In the genomic region with DNA sequence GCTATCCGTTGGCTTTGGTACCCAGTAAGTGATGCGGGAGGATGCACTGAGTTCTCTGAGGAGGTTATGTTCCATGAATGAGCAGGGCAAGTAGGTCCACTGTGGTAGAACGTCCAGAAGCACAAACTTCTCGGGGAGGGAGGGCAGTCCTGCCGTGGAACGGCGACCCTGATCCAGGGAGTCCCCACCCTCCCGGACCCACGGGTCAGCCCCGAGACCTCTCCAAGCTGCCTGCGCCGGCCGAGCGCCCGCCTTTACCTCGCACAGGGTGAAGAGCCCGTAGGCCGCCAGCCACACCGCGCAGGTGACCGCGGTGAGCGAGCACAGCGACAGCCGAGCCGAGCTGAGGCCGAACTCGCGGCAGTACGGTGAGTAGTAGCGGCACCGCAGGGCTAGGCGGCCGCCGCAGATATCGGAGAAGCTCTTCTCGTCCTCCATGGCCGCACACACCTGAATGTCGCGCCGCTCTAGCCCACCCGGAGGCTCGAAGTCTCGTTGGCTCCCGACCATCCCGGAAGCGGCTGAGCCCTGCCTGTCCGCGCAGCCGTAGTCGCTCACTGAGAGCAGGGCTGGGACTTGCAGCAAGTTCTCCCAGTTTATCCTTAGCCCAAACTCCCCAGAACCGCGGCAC, we compare ENCODE assay signal across 8 mouse cellular contexts. TPM values are rescaled to one million over a fixed set of nuclear protein-coding genes. Genes with fewer than 3 reads are reported as not detected.
DNase-seq lines count a peak whose midpoint lies in the region; ATAC-seq and TF ChIP-seq lines count a peak whose summit lies in the region.

Pigh (minus strand) TSS at position 470 of the 631 bp plus-strand sequence.

- H3K27me3 ChIP-seq in forebrain, embryonic 14.5 days (replicated peaks; ENCODE audit: control insufficient read depth, insufficient read depth, low read length): no peaks in the 10 kb centered on the region

- peak; percentile 93 for DNase-seq in ES-CJ7 (ENCODE audit: low read depth, low spot score)
- peak; percentile 80 for DNase-seq in cerebellum, adult 11 months
- peak; percentile 95 for DNase-seq in forebrain, embryonic 14.5 days (ENCODE audit: low spot score)
- DNase-seq in heart, postnatal 14 days: peak; percentile 83 to 87
- peak; percentile 82 to 88 for DNase-seq in layer of hippocampus, adult 18-20 months (ENCODE audit: low spot score in 2 of 2)
- peak; percentile 78 for DNase-seq in lung, adult 2 months
- DNase-seq in thymus, adult 18-20 months: peak; percentile 75 to 82

- intact Hi-C loops in heart, postnatal 14 days (cut with DNase I): no loop called here

- H3K9ac ChIP-seq in forebrain, embryonic 14.5 days (ENCODE audit: low read length): peak within 1 kb of the TSS; percentile 97

- no peaks in the 10 kb centered on the region for H3K9me3 ChIP-seq in forebrain, embryonic 14.5 days (replicated peaks; ENCODE audit: control insufficient read depth, low read length)

- peak within 1 kb of the TSS; percentile 30; the same call in 1 of the 2 replicates for H3K27ac ChIP-seq in forebrain, embryonic 14.5 days (ENCODE audit: low read depth, low read length)

- H3K4me1 ChIP-seq in forebrain, embryonic 14.5 days (ENCODE audit: control insufficient read depth, insufficient read depth, low read length): no peaks in the 10 kb centered on the region; the same call in 1 of the 2 replicates
- H3K4me1 ChIP-seq in lung, adult 2 months (ENCODE audit: control insufficient read depth, insufficient read depth, low read length): no peaks in the 10 kb centered on the region; the same call in 1 of the 2 replicates

- peak; percentile 55; the same call in 1 of the 2 replicates for TF ChIP-seq POLR2A in lung, adult 2 months (IDR thresholded peaks at IDR 0.05; ENCODE audit: borderline replicate concordance, extremely low read depth, low read depth, low read length)

- peak within 1 kb of the TSS; percentile 96 for H3K4me3 ChIP-seq in forebrain, embryonic 14.5 days (ENCODE audit: low read depth, low read length)
- H3K4me3 ChIP-seq in lung, adult 2 months (replicated peaks; ENCODE audit: extremely low read depth, low read depth, low read length): peak within 1 kb of the TSS; percentile 93

- 0 out of 2 replicates have a peak, but pooled peaks cover 6% of the 10 kb centered on the region for H3K36me3 ChIP-seq in forebrain, embryonic 14.5 days (ENCODE audit: control insufficient read depth, insufficient read depth, low read length)

- ATAC-seq in forebrain, embryonic 14.5 days: peak; percentile 99
- ATAC-seq in neutrophil, adult 5-6 weeks (ENCODE audit: extremely low read depth, insufficient number of reproducible peaks, low FRiP score, poor library complexity, severe bottlenecking): peak; percentile 90

- peak within 1 kb of the TSS; percentile 55 for H3K4me2 ChIP-seq in forebrain, embryonic 14.5 days (ENCODE audit: low read length)

- WGBS in forebrain, embryonic 14.5 days: under 1% methylated on average over 53 of the region's 53 CpGs
- WGBS in lung, adult 2 months: under 1% methylated on average over 53 of the region's 53 CpGs

- no peak for TF ChIP-seq CTCF in lung, adult 2 months (IDR thresholded peaks at IDR 0.05; ENCODE audit: insufficient read depth, low read length)

RNA-seq across cellular contexts. Expression of gene Pigh, which starts in this region (rescaled TPM):
- polyA plus RNA-seq in forebrain, embryonic 14.5 days (2014; fragmentation: Nextera tagmentation; extraction: Ambion mirVana): 18.1 and 19.1 TPM in 2 replicates
- total RNA-seq in heart, postnatal 14 days (2021): 1 to 10 TPM; 3.5 to 3.8 TPM
- total RNA-seq in layer of hippocampus, adult 18-20 months (2021): 10 to 100 TPM in 1 of 2 experiments, 1 to 10 TPM in 1; 8.7 to 10.2 TPM
- 12.9 and 15.0 TPM in 2 replicates for polyA plus RNA-seq in lung, adult 2 months (2012; rRNA removed)
- total RNA-seq in neutrophil, adult 5-6 weeks (2017): 6.1 and 9.7 TPM in 2 replicates

Comparison
In these comparisons a context has a peak if more than half of its experiments do, and no peak if none do; other contexts are left out.
1. Peak in every context shown above with its lines: DNase-seq, ATAC-seq, H3K4me3 ChIP-seq and H3K27ac ChIP-seq.